Mouse (Mus musculus) heart, embryonic 10.5 days (tissue): ENCODE results near the gene Aldh5a1. TPM values are rescaled to one million over a fixed set of nuclear protein-coding genes. Genes with fewer than 3 reads are reported as not detected.

Source experiments
- DNase-seq: peaks from one replicate; pipeline ENCODE4 v3.0.0-alpha.2; 2017; ENCODE audit warnings: low spot score
- H3K27ac ChIP-seq: fragments of 300-500 bp; sonication (generic); 2 replicates; pipeline ENCODE4 v1.5.1; 2016; ENCODE audit warnings: mild to moderate bottlenecking
- H3K27me3 ChIP-seq: fragments of 300-500 bp; sonication (generic); 2 replicates; pipeline ENCODE4 v1.6.1; 2016; ENCODE audit warnings: mild to moderate bottlenecking; ENCODE audit not compliant: poor library complexity, insufficient read depth, severe bottlenecking
- H3K36me3 ChIP-seq: fragments of 300-500 bp; sonication (generic); 2 replicates; pipeline ENCODE4 v1.6.1; 2016; ENCODE audit warnings: mild to moderate bottlenecking, moderate library complexity
- H3K4me1 ChIP-seq: fragments of 300-500 bp; sonication (generic); 2 replicates; pipeline ENCODE4 v1.6.1; 2016; ENCODE audit warnings: mild to moderate bottlenecking
- H3K4me3 ChIP-seq: fragments of 300-500 bp; sonication (generic); 2 replicates; pipeline ENCODE4 v1.5.1; 2016; ENCODE audit warnings: mild to moderate bottlenecking, moderate library complexity
- H3K9me3 ChIP-seq: fragments of 300-500 bp; sonication (generic); 2 replicates; pipeline ENCODE4 v1.6.1; 2016; ENCODE audit warnings: mild to moderate bottlenecking, moderate library complexity
- WGBS: fragments of 180-500 bp; shearing (Covaris S2); methylation state at CpG from one replicate; pipeline ENCODE4 v1.1.7; 2016; 5-methylcytosine and 5-hydroxymethylcytosine counted together
- polyA plus RNA-seq: library from polyadenylated mRNA; unstranded; fragments of >200 nt; fragmentation: Nextera tagmentation; extraction: Ambion mirVana; gene quantifications from 2 replicates; pipeline ENCODE4 v1.2.1, GENCODE M21; 2016

Aldh5a1 gene
- polyA plus RNA-seq, 1 experiment from 2014 or later: 4.5 TPM

GRCm38 (mm10) chr13:24920333-24920977 is 17.0 kb downstream of the Aldh5a1 start:
- Histone ChIP-seq H3K4me3 (no peak overlapping the region), H3K27ac (no peak overlapping the region), H3K4me1 (0 out of 2 replicates have a peak, but pooled peaks cover 7% of the 10 kb centered on the region), H3K9me3 (no peaks in the 10 kb centered on the region), H3K36me3 (peaks cover 29% of the 10 kb centered on the region; the same call in 1 of the 2 replicates), H3K27me3 (no peaks in the 10 kb centered on the region)
- 20% methylated on average over 5 of the region's 5 CpGs for WGBS
- DNase-seq: peak; percentile 80

- DNase-seq: peak; percentile 69
- no peaks in the 10 kb centered on the region for H3K9me3 ChIP-seq
- no peaks in the 10 kb centered on the region for H3K27me3 ChIP-seq
- H3K36me3 ChIP-seq: peaks cover 22% of the 10 kb centered on the region
- H3K4me1 ChIP-seq: peaks cover 14% of the 10 kb centered on the region; the same call in 1 of the 2 replicates
- no peak overlapping the region for H3K4me3 ChIP-seq
- 58% methylated on average over 13 of the region's 13 CpGs for WGBS
- no peak overlapping the region for H3K27ac ChIP-seq
Measured at GRCm38 (mm10) chr13:24915831-24916230, 21.6 kb downstream of the Aldh5a1 start.

GRCm38 (mm10) chr13:24914915-24915314 is 22.5 kb downstream of the Aldh5a1 start:
- H3K36me3 ChIP-seq: peaks cover 22% of the 10 kb centered on the region

GRCm38 (mm10) chr13:24913576-24913975 is 23.9 kb downstream of the Aldh5a1 start:
- Histone ChIP-seq H3K27ac (no peak overlapping the region), H3K36me3 (peaks cover 22% of the 10 kb centered on the region), H3K9me3 (no peaks in the 10 kb centered on the region), H3K4me3 (no peak overlapping the region), H3K4me1 (peaks cover 14% of the 10 kb centered on the region; the same call in 1 of the 2 replicates), H3K27me3 (no peaks in the 10 kb centered on the region)
- 88% methylated on average over 7 of the region's 7 CpGs for WGBS
- no peak for DNase-seq

More at GRCm38 (mm10) chr13:24914915-24915314, 22.5 kb downstream of the Aldh5a1 start:
- H3K4me3 ChIP-seq: no peak overlapping the region
- peak overlapping the region; percentile 29; the same call in 1 of the 2 replicates for H3K27ac ChIP-seq
- H3K9me3 ChIP-seq: no peaks in the 10 kb centered on the region
- WGBS: 78% methylated on average over 4 of the region's 4 CpGs
- no peaks in the 10 kb centered on the region for H3K27me3 ChIP-seq
- peaks cover 14% of the 10 kb centered on the region; the same call in 1 of the 2 replicates for H3K4me1 ChIP-seq
- no peak for DNase-seq

GRCm38 (mm10) chr13:24909112-24909511 is 28.3 kb downstream of the Aldh5a1 start:
- Histone ChIP-seq H3K27me3 (no peaks in the 10 kb centered on the region), H3K36me3 (peaks cover 10% of the 10 kb centered on the region), H3K27ac (no peak overlapping the region), H3K4me1 (peaks cover 4% of the 10 kb centered on the region; the same call in 1 of the 2 replicates), H3K4me3 (no peak overlapping the region), H3K9me3 (no peaks in the 10 kb centered on the region)
- WGBS: 89% methylated on average over 1 of the region's 1 CpGs
- DNase-seq: no peak

GRCm38 (mm10) chr13:24906831-24907570 is 30.5 kb downstream of the Aldh5a1 start:
- Histone ChIP-seq H3K9me3 (no peaks in the 10 kb centered on the region), H3K27ac (no peak overlapping the region), H3K27me3 (no peaks in the 10 kb centered on the region), H3K4me3 (no peak overlapping the region), H3K36me3 (peaks cover 6% of the 10 kb centered on the region), H3K4me1 (peaks cover 4% of the 10 kb centered on the region; the same call in 1 of the 2 replicates)
- DNase-seq: no peak
- 83% methylated on average over 11 of the region's 11 CpGs for WGBS

GRCm38 (mm10) chr13:24905422-24905821 is 32.0 kb downstream of the Aldh5a1 start:
- Histone ChIP-seq H3K27ac (no peak overlapping the region), H3K27me3 (no peaks in the 10 kb centered on the region), H3K4me1 (peaks cover 4% of the 10 kb centered on the region; the same call in 1 of the 2 replicates), H3K9me3 (no peaks in the 10 kb centered on the region), H3K36me3 (no peaks in the 10 kb centered on the region), H3K4me3 (no peak overlapping the region)
- WGBS: 84% methylated on average over 12 of the region's 12 CpGs
- no peak for DNase-seq

GRCm38 (mm10) chr13:24903412-24903811 is 34.0 kb downstream of the Aldh5a1 start:
- Histone ChIP-seq H3K27ac (peak overlapping the region; percentile 7; the same call in 1 of the 2 replicates), H3K27me3 (no peaks in the 10 kb centered on the region), H3K4me3 (no peak overlapping the region), H3K9me3 (no peaks in the 10 kb centered on the region), H3K36me3 (no peaks in the 10 kb centered on the region), H3K4me1 (peaks cover 12% of the 10 kb centered on the region; the same call in 1 of the 2 replicates)
- no peak for DNase-seq
- WGBS: 37% methylated on average over 6 of the region's 6 CpGs

- H3K27me3 ChIP-seq: no peaks in the 10 kb centered on the region
- H3K9me3 ChIP-seq: no peaks in the 10 kb centered on the region
- WGBS: 90% methylated on average over 2 of the region's 2 CpGs
- H3K36me3 ChIP-seq: no peaks in the 10 kb centered on the region
- no peak overlapping the region for H3K27ac ChIP-seq
- no peak overlapping the region for H3K4me3 ChIP-seq
- H3K4me1 ChIP-seq: peaks cover 18% of the 10 kb centered on the region
- no peak for DNase-seq
Measured at GRCm38 (mm10) chr13:24901916-24902315, 35.5 kb downstream of the Aldh5a1 start.

- DNase-seq: no peak
- Histone ChIP-seq H3K36me3 (no peaks in the 10 kb centered on the region), H3K27me3 (no peaks in the 10 kb centered on the region), H3K4me3 (no peak overlapping the region), H3K9me3 (no peaks in the 10 kb centered on the region), H3K27ac (no peak overlapping the region), H3K4me1 (peaks cover 5% of the 10 kb centered on the region)
- 80% methylated on average over 2 of the region's 2 CpGs for WGBS
Measured at GRCm38 (mm10) chr13:24893880-24894279, 43.6 kb downstream of the Aldh5a1 start.

- H3K36me3 ChIP-seq: no peaks in the 10 kb centered on the region
- no peak for DNase-seq
- H3K27me3 ChIP-seq: no peaks in the 10 kb centered on the region
- WGBS: 90% methylated on average over 3 of the region's 3 CpGs
- H3K4me3 ChIP-seq: no peak overlapping the region
- no peak overlapping the region for H3K27ac ChIP-seq
- H3K4me1 ChIP-seq: no peaks in the 10 kb centered on the region
- no peaks in the 10 kb centered on the region for H3K9me3 ChIP-seq
Measured at GRCm38 (mm10) chr13:24892516-24892915, 44.9 kb downstream of the Aldh5a1 start.

- no peak for DNase-seq
- no peak overlapping the region for H3K4me3 ChIP-seq
- no peaks in the 10 kb centered on the region for H3K4me1 ChIP-seq
- H3K27ac ChIP-seq: no peak overlapping the region
- 58% methylated on average over 1 of the region's 1 CpGs for WGBS
- H3K36me3 ChIP-seq: no peaks in the 10 kb centered on the region
- no peaks in the 10 kb centered on the region for H3K27me3 ChIP-seq
- no peaks in the 10 kb centered on the region for H3K9me3 ChIP-seq
Measured at GRCm38 (mm10) chr13:24889554-24889953, 47.9 kb downstream of the Aldh5a1 start.

GRCm38 (mm10) chr13:24882411-24882810 is 55.0 kb downstream of the Aldh5a1 start:
- no peaks in the 10 kb centered on the region for H3K27me3 ChIP-seq
- H3K27ac ChIP-seq: no peak overlapping the region
- H3K9me3 ChIP-seq: 0 out of 2 replicates have a peak, but pooled peaks cover 5% of the 10 kb centered on the region
- H3K4me1 ChIP-seq: no peaks in the 10 kb centered on the region
- no peak for DNase-seq
- 96% methylated on average over 6 of the region's 6 CpGs for WGBS
- no peaks in the 10 kb centered on the region for H3K36me3 ChIP-seq
- H3K4me3 ChIP-seq: no peak overlapping the region
